Mouse (Mus musculus) monocyte, adult 5-6 weeks (primary cell): ENCODE results near the gene Gsk3a. TPM values are rescaled to one million over a fixed set of nuclear protein-coding genes. Genes with fewer than 3 reads are reported as not detected.

Source experiments
- ATAC-seq: fragments of 153-309, 156-312 bp; replicated peaks from 2 replicates; pipeline ENCODE4 v1.8.0; 2017; ENCODE audit warnings: mild to moderate bottlenecking; ENCODE audit not compliant: low TSS enrichment, insufficient number of reproducible peaks, severe bottlenecking, poor library complexity, low FRiP score
- total RNA-seq: library from RNA; stranded (forward); fragments of 200-1000, 200-491, 200-594 nt; gene quantifications from 3 replicates; pipeline ENCODE4 v1.2.3, GENCODE M21; 2017

Gene Gsk3a
- total RNA-seq, 1 experiment from 2014 or later, result 42.8 TPM

- ATAC-seq, result no peak
Measured at GRCm38 (mm10) chr7:25251071-25251791, 13.6 kb upstream of the Gsk3a start.

GRCm38 (mm10) chr7:25250141-25250972 lies 12.7 kb upstream of the Gsk3a start, which contains the start of gene Erf:
Gene Erf (minus strand): TSS chr7:25250761.
- ATAC-seq, result peak; percentile 75

- ATAC-seq, result no peak; the same call in 1 of the 2 replicates
Measured at GRCm38 (mm10) chr7:25249314-25250140, 11.9 kb upstream of the Gsk3a start.

- no peak for ATAC-seq
Measured at GRCm38 (mm10) chr7:25248846-25249313, 11.2 kb upstream of the Gsk3a start.

GRCm38 (mm10) chr7:25248018-25248647 lies 10.5 kb upstream of the Gsk3a start:
- no peak for ATAC-seq

- ATAC-seq, result no peak
Measured at GRCm38 (mm10) chr7:25247498-25247897, 9.8 kb upstream of the Gsk3a start.

GRCm38 (mm10) chr7:25246759-25247137 lies 9.1 kb upstream of the Gsk3a start:
- no peak for ATAC-seq

- ATAC-seq, result no peak
Measured at GRCm38 (mm10) chr7:25246079-25246758, 8.6 kb upstream of the Gsk3a start.

GRCm38 (mm10) chr7:25244562-25245369 lies 7.1 kb upstream of the Gsk3a start:
- no peak for ATAC-seq

- ATAC-seq, result no peak
Measured at GRCm38 (mm10) chr7:25243361-25243760, 5.7 kb upstream of the Gsk3a start.

- ATAC-seq, result no peak
Measured at GRCm38 (mm10) chr7:25241062-25241461, 3.4 kb upstream of the Gsk3a start.

- no peak for ATAC-seq
Measured at GRCm38 (mm10) chr7:25240631-25241030, 3.0 kb upstream of the Gsk3a start.

- peak; percentile 69 for ATAC-seq
Measured at GRCm38 (mm10) chr7:25238829-25239623, 1.4 kb upstream of the Gsk3a start.

GRCm38 (mm10) chr7:25238015-25238706 lies 510 bp upstream of the Gsk3a start:
- peak; percentile 84 for ATAC-seq

- no peak for ATAC-seq
Measured at GRCm38 (mm10) chr7:25235526-25235925, 2.1 kb downstream of the Gsk3a start.

- no peak for ATAC-seq
Measured at GRCm38 (mm10) chr7:25233061-25233460, 4.6 kb downstream of the Gsk3a start.
